Mouse (Mus musculus): ENCODE data around the gene Gm10662.
"Not testable (repeated sequence)": the region's sequence is repeated elsewhere in the genome, so short reads cannot be mapped to it uniquely, and the experiment has no call there.

The Gm10662 gene

DNA sequence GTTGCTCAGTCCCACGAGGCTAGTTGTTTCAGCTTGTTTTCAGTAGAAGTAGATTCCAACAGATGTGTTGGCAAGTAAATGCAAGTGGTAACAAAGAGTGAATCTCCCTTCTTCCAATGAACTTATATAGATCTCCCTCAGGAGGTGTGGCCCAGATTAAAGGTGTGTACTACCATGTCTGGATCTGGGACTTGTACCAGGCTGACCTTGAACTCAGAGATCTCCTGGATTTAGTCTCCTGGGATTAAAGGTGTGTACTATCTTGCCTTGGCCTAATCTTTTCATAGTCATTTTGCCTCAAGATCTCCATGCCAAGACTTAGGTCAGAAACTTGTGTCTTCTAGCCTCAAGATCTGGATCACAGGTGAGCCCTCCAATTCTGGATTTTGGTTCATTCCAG, at the start of gene Gm10662:
TSS of gene Gm10662 (minus strand) at position 101 of the 400 bp plus-strand sequence.
- not testable (repeated sequence) for DNase-seq (ENCODE audit: low spot score)

DNA sequence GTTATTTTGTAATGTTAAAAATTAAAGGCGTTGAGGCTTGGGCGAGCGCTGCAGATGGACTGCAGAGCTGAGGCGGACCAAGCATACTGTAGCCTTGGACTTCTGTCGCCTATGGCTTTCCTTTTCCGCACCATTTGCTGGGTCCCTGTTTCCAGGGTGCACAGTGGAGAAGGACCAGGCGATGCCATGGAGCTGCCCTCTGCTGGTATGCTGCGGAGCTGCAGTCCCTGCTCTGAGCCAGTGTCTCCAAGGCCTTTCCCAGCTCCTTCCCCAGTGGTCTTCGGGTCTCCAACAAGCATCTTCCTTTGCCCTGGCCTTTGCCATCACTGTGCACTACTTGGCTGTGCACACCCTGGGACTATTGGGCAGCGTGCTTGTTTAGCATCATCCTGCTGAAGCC, 19.2 kb upstream of the Gm10662 start:
- not testable (repeated sequence) for DNase-seq (ENCODE audit: low spot score)

Data from urinary bladder, postnatal 14 days (tissue).